In genomic region chr7:136010013-136010412, GRCm38 (mm10) we compare ENCODE assay signal across 8 mouse cellular contexts.
A peak's percentile ranks its signal among the peaks of the same experiment; 100 is the strongest.
DNase-seq lines count a peak whose midpoint lies in the region; ATAC-seq and TF ChIP-seq lines count a peak whose summit lies in the region.

No protein-coding gene starts in this region.

- H3K4me3 ChIP-seq in heart, embryonic 11.5 days (ENCODE audit: low read depth, low read length) = no peak overlapping the region
- H3K4me3 ChIP-seq in midbrain, postnatal 0 days (ENCODE audit: low read depth, low read length) = no peak overlapping the region

- no peak for ATAC-seq in heart, embryonic 11.5 days (replicated peaks; ENCODE audit: insufficient number of reproducible peaks, low FRiP score, low TSS enrichment)
- ATAC-seq in granulocyte monocyte progenitor cell, adult 5-6 weeks (replicated peaks; ENCODE audit: poor library complexity, severe bottlenecking) = peak; percentile 80
- peak; percentile 70; the same call in 1 of the 2 replicates for ATAC-seq in midbrain, postnatal 0 days (ENCODE audit: low FRiP score)

- WGBS in heart, embryonic 11.5 days (ENCODE audit: insufficient replicate concordance) = 68% methylated on average over 7 of the region's 7 CpGs
- WGBS in midbrain, postnatal 0 days = 69% methylated on average over 7 of the region's 7 CpGs

- H3K4me2 ChIP-seq in heart, embryonic 11.5 days = no peak overlapping the region
- no peak overlapping the region for H3K4me2 ChIP-seq in midbrain, postnatal 0 days (ENCODE audit: low read depth, low read length, poor library complexity, severe bottlenecking)

- peak; percentile 65 for TF ChIP-seq CTCF in midbrain, postnatal 0 days (IDR thresholded peaks at IDR 0.05)

- no peaks in the 10 kb centered on the region for H3K36me3 ChIP-seq in heart, embryonic 11.5 days (ENCODE audit: control insufficient read depth, insufficient read depth, low read length)
- H3K36me3 ChIP-seq in midbrain, postnatal 0 days (ENCODE audit: insufficient read depth, low read length) = no peaks in the 10 kb centered on the region

- no peak overlapping the region for H3K9ac ChIP-seq in heart, embryonic 11.5 days (ENCODE audit: low read depth, low read length)
- H3K9ac ChIP-seq in midbrain, postnatal 0 days (replicated peaks; ENCODE audit: low read length, poor library complexity, severe bottlenecking) = no peak overlapping the region

- no peaks in the 10 kb centered on the region for H3K4me1 ChIP-seq in heart, embryonic 11.5 days (ENCODE audit: control insufficient read depth, insufficient read depth, low read length)
- H3K4me1 ChIP-seq in midbrain, postnatal 0 days (ENCODE audit: insufficient read depth, low read length) = 0 out of 2 replicates have a peak, but pooled peaks cover 5% of the 10 kb centered on the region

- no peak overlapping the region for H3K27ac ChIP-seq in heart, embryonic 11.5 days (ENCODE audit: low read depth, low read length)
- H3K27ac ChIP-seq in midbrain, postnatal 0 days (ENCODE audit: low read depth, low read length) = no peak overlapping the region

- no peaks in the 10 kb centered on the region for H3K9me3 ChIP-seq in heart, embryonic 11.5 days (replicated peaks; ENCODE audit: control insufficient read depth, low read length)
- no peaks in the 10 kb centered on the region for H3K9me3 ChIP-seq in midbrain, postnatal 0 days (ENCODE audit: low read length)

- H3K27me3 ChIP-seq in heart, embryonic 11.5 days (ENCODE audit: control insufficient read depth, insufficient read depth, low read length) = peaks cover 6% of the 10 kb centered on the region; the same call in 1 of the 2 replicates
- no peaks in the 10 kb centered on the region for H3K27me3 ChIP-seq in midbrain, postnatal 0 days (ENCODE audit: insufficient read depth, low read length)

- peak; percentile 19 for DNase-seq in heart, adult 8-10 months (ENCODE audit: low spot score)
- peak; percentile 42 for DNase-seq in adrenal gland, adult 8-10 months
- DNase-seq in embryo, embryonic 11 days = peak; percentile 43
- peak; percentile 69 to 80 for DNase-seq in layer of hippocampus, postnatal 36 days
- DNase-seq in midbrain, postnatal 0 days (ENCODE audit: low spot score) = peak; percentile 89
- DNase-seq in T-cell, adult 2 months (ENCODE audit: low spot score) = no peak
